Mouse (Mus musculus) G1E (cell line): ENCODE data around the gene Trim2. TPM values are rescaled to one million over a fixed set of nuclear protein-coding genes. Genes with fewer than 3 reads are reported as not detected.

ENCODE experiments used
- ATAC-seq: 2 replicates; pipeline ENCODE4 v1.8.0; 2016; ENCODE audit warnings: mild to moderate bottlenecking; ENCODE audit not compliant: insufficient number of reproducible peaks, poor library complexity, low FRiP score, severe bottlenecking; ENCODE audit errors: extremely low read depth
- DNase-seq: peaks from one replicate; pipeline ENCODE4 v3.0.0; 2012; ENCODE audit warnings: low spot score
- H3K27me3 ChIP-seq: 2 replicates; pipeline ENCODE4 v1.6.1; 2012; ENCODE audit warnings: mild to moderate bottlenecking, low read length, inconsistent platforms; ENCODE audit not compliant: insufficient read depth
- H3K36me3 ChIP-seq: replicated peaks from 2 replicates; pipeline ENCODE3; 2012; ENCODE audit warnings: mild to moderate bottlenecking, inconsistent platforms
- H3K4me1 ChIP-seq: 2 replicates; pipeline ENCODE4 v1.6.1; 2012; ENCODE audit warnings: low read depth, low read length, inconsistent platforms, mixed read lengths; ENCODE audit not compliant: insufficient read depth
- H3K4me3 ChIP-seq: 2 replicates; pipeline ENCODE4 v1.5.1; 2012; ENCODE audit warnings: low read depth, mild to moderate bottlenecking, inconsistent platforms, low read length, moderate library complexity, mixed read lengths
- H3K9me3 ChIP-seq: replicated peaks from 2 replicates; pipeline ENCODE4 v1.6.1; 2012; ENCODE audit warnings: inconsistent platforms
- CTCF ChIP-seq: IDR thresholded peaks from 2 replicates; pipeline ENCODE4 v1.5.1; 2012; ENCODE audit warnings: low read depth, low read length, inconsistent platforms, mixed read lengths
- GATA1 ChIP-seq: IDR thresholded peaks from 2 replicates; pipeline ENCODE4 v1.6.1; 2012; ENCODE audit warnings: borderline replicate concordance, low read length, inconsistent platforms, mixed read lengths
- GATA2 ChIP-seq: IDR thresholded peaks from 2 replicates; pipeline ENCODE4 v1.6.1; 2012; ENCODE audit warnings: low read depth, low read length, inconsistent platforms, borderline replicate concordance
- POLR2AphosphoS5 ChIP-seq: IDR thresholded peaks from 2 replicates; pipeline ENCODE4 v1.6.1; 2012; ENCODE audit warnings: low read depth, low read length, inconsistent platforms; ENCODE audit not compliant: insufficient replicate concordance
- TAL1 ChIP-seq: conservative IDR thresholded peaks from 2 replicates; pipeline ENCODE4 v1.6.1; 2012; ENCODE audit warnings: low read depth, low read length, inconsistent platforms, mixed read lengths
- polyA plus RNA-seq: library from polyadenylated mRNA; stranded (reverse); fragments of >175 nt; gene quantifications from 2 replicates; pipeline ENCODE4 v1.2.3, GENCODE M21; 2012
- total RNA-seq, 2 experiments: library from RNA; stranded (forward) in 1 of 2; stranded (reverse) in 1 of 2; fragments of 200-1000 nt in 1 of 2; fragments of >200 nt in 1 of 2; fragmentation: Nextera tagmentation in 1 of 2; gene quantifications; 2 replicates each; pipeline ENCODE4 v1.2.3; 2014 to 2017

The Trim2 gene
- total and polyA plus RNA-seq, 3 experiments: 0.98 TPM; not detected in 2

DNA sequence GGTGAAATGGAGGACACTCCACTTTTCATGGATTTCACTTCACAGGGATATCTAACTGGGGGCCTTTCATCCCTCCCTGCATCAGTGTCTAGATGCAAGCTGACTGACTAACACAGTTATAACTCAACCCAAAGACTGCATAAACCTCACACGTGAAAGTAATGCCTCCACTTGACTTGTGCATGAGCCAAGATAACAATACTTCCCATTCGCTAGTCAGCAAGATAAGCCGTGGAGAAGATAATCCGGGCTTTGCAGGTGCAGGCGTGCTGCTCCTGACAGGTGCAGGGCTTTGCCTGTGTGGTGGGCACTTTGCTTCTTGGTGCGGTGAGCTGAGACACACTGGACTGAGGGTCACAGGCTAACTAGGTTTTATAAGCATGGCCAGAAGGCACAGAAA lies 74.4 kb downstream of the Trim2 start:
- Histone ChIP-seq H3K36me3 (no peaks in the 10 kb centered on the region), H3K9me3 (no peaks in the 10 kb centered on the region), H3K4me1 (peaks cover 16% of the 10 kb centered on the region), H3K4me3 (no peak overlapping the region), H3K27me3 (peaks cover 21% of the 10 kb centered on the region)
- no peak for TF ChIP-seq GATA1
- TF ChIP-seq GATA2: no peak
- TF ChIP-seq CTCF: no peak
- no peak for TF ChIP-seq TAL1
- TF ChIP-seq POLR2AphosphoS5: no peak
- ATAC-seq (0 out of 2 replicates have a peak, but pooled peaks have one; percentile 1), DNase-seq (no peak)

DNA sequence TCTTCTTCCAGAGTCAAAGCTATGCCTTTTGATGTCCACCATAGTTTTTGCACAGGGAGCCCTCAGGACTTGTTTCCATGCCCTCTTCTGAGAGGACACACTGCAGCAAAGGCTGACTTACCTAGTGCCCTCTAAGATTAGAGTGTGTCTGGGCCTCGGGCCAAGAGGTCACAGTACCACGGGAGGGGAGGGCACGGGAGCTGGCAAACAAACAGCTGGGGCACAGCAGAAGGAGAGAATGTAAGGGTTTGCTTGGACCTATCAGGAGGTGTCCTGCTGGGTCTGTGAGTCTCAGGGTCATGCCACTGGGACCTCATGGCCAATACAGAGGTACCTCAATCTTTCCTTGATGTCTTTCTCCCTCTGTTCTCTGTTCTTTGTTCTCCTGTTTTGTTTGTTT lies 75.7 kb downstream of the Trim2 start:
- Histone ChIP-seq H3K36me3 (no peaks in the 10 kb centered on the region), H3K4me3 (no peak overlapping the region), H3K9me3 (no peaks in the 10 kb centered on the region), H3K4me1 (peaks cover 16% of the 10 kb centered on the region), H3K27me3 (peaks cover 13% of the 10 kb centered on the region)
- DNase-seq: no peak
- no peak for ATAC-seq
- TF ChIP-seq GATA2 (no peak), CTCF (no peak), GATA1 (no peak), TAL1 (no peak), POLR2AphosphoS5 (no peak)

GRCm38 (mm10) chr3:84228911-84229310 lies 77.8 kb downstream of the Trim2 start:
- ATAC-seq: no peak
- no peak for DNase-seq
- Histone ChIP-seq H3K4me1 (peaks cover 16% of the 10 kb centered on the region), H3K9me3 (no peaks in the 10 kb centered on the region), H3K36me3 (no peaks in the 10 kb centered on the region), H3K4me3 (peak overlapping the region; percentile 38; the same call in 1 of the 2 replicates), H3K27me3 (peaks cover 9% of the 10 kb centered on the region)
- TF ChIP-seq TAL1 (no peak), CTCF (no peak), GATA1 (no peak), POLR2AphosphoS5 (no peak), GATA2 (no peak)

- H3K9me3 ChIP-seq: no peaks in the 10 kb centered on the region
- peaks cover 16% of the 10 kb centered on the region for H3K4me1 ChIP-seq
- H3K4me3 ChIP-seq: peak overlapping the region; percentile 64; the same call in 1 of the 2 replicates
- H3K36me3 ChIP-seq: no peaks in the 10 kb centered on the region
- peak; percentile 75 for ATAC-seq
- DNase-seq: peak; percentile 50
- peaks cover 9% of the 10 kb centered on the region for H3K27me3 ChIP-seq
- no peak for TF ChIP-seq POLR2AphosphoS5
- TF ChIP-seq GATA1: no peak
- TF ChIP-seq GATA2: no peak
- no peak for TF ChIP-seq TAL1
- no peak for TF ChIP-seq CTCF
These were observed 78.3 kb downstream of the Trim2 start for GRCm38 (mm10) chr3:84228203-84228870.

GRCm38 (mm10) chr3:84227628-84228027 lies 79.0 kb downstream of the Trim2 start:
- H3K4me3 ChIP-seq: no peak overlapping the region
- H3K9me3 ChIP-seq: no peaks in the 10 kb centered on the region
- DNase-seq (no peak), ATAC-seq (no peak)
- no peaks in the 10 kb centered on the region for H3K36me3 ChIP-seq
- peaks cover 9% of the 10 kb centered on the region for H3K27me3 ChIP-seq
- peaks cover 16% of the 10 kb centered on the region for H3K4me1 ChIP-seq
- TF ChIP-seq GATA2: no peak
- no peak for TF ChIP-seq GATA1
- no peak for TF ChIP-seq CTCF
- TF ChIP-seq TAL1: no peak

DNA sequence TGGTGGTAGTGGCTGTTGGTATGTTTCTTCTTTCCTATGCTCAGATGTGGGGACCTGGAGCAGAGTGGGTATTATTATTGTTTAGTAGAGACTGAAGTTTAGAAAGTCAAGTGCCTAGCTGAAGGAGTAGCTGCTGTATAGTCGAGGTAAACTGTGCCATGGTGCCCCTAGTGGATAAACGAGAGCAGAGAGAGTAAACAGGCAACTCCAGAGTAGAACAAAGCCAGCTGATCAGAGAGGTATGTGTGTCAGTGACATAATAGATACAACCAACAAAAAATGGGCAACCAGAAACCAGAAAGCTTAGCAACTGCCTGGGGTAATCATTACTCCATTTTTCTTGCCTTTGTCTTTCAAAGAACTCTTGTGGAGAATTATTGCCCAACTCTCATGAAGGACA lies 81.7 kb downstream of the Trim2 start:
- DNase-seq: no peak

More for the DNA sequence above, 81.7 kb downstream of the Trim2 start:
- no peak overlapping the region for H3K4me3 ChIP-seq
- H3K4me1 ChIP-seq: peaks cover 10% of the 10 kb centered on the region
- no peaks in the 10 kb centered on the region for H3K9me3 ChIP-seq
- TF ChIP-seq GATA1 (no peak), GATA2 (no peak), CTCF (no peak), TAL1 (no peak), POLR2AphosphoS5 (no peak)
- H3K27me3 ChIP-seq: peaks cover 12% of the 10 kb centered on the region
- no peaks in the 10 kb centered on the region for H3K36me3 ChIP-seq
- no peak for ATAC-seq
